Mouse (Mus musculus): ENCODE data around the gene Scaf1. TPM values are rescaled to one million over a fixed set of nuclear protein-coding genes. Genes with fewer than 3 reads are reported as not detected.

Gene Scaf1
- 126 and 127 TPM in 2 replicates for polyA plus RNA-seq (2012; rRNA removed)

GRCm38 (mm10) chr7:45015957-45016612, at the start of gene Scaf1:
Gene Scaf1, minus strand, starts transcription at chr7:45016363.
- DNase-seq (ENCODE audit: extremely low spot score in 1 of 2, low spot score in 1 of 2), result peak; percentile 100

- peak; percentile 93 to 98 for DNase-seq (ENCODE audit: extremely low spot score in 1 of 2, low spot score in 1 of 2)
Measured at GRCm38 (mm10) chr7:45062239-45062835, 46.2 kb upstream of the Scaf1 start, which contains the start of the genes Nosip and Prrg2. Gene Nosip, plus strand, starts transcription at chr7:45062429. Gene Prrg2, minus strand, starts transcription at chr7:45062677.

- no peak for DNase-seq (ENCODE audit: extremely low spot score in 1 of 2, low spot score in 1 of 2)
Measured at GRCm38 (mm10) chr7:45061532-45062075, 45.4 kb upstream of the Scaf1 start.

GRCm38 (mm10) chr7:45060632-45061122, 44.5 kb upstream of the Scaf1 start:
- no peak for DNase-seq (ENCODE audit: extremely low spot score in 1 of 2, low spot score in 1 of 2)

GRCm38 (mm10) chr7:45058607-45059571, 42.7 kb upstream of the Scaf1 start:
- DNase-seq (ENCODE audit: extremely low spot score in 1 of 2, low spot score in 1 of 2), result no peak

GRCm38 (mm10) chr7:45056972-45057348, 40.8 kb upstream of the Scaf1 start:
- no peak for DNase-seq (ENCODE audit: extremely low spot score in 1 of 2, low spot score in 1 of 2)

GRCm38 (mm10) chr7:45056329-45056971, 40.3 kb upstream of the Scaf1 start:
- DNase-seq (ENCODE audit: extremely low spot score in 1 of 2, low spot score in 1 of 2), result no peak

GRCm38 (mm10) chr7:45053931-45054510, 37.9 kb upstream of the Scaf1 start:
- peak; percentile 94 to 96 for DNase-seq (ENCODE audit: extremely low spot score in 1 of 2, low spot score in 1 of 2)

GRCm38 (mm10) chr7:45053117-45053930, 37.2 kb upstream of the Scaf1 start:
- DNase-seq (ENCODE audit: extremely low spot score in 1 of 2, low spot score in 1 of 2), result peak in 1 of 2 experiments; percentile 64

- no peak for DNase-seq (ENCODE audit: extremely low spot score in 1 of 2, low spot score in 1 of 2)
Measured at GRCm38 (mm10) chr7:45052862-45053116, 36.6 kb upstream of the Scaf1 start, which contains the start of gene Prr12. Gene Prr12, minus strand, starts transcription at chr7:45052881.

GRCm38 (mm10) chr7:45052181-45052861, 36.2 kb upstream of the Scaf1 start:
- DNase-seq (ENCODE audit: extremely low spot score in 1 of 2, low spot score in 1 of 2), result peak in 1 of 2 experiments; percentile 59

- DNase-seq (ENCODE audit: extremely low spot score in 1 of 2, low spot score in 1 of 2), result no peak
Measured at GRCm38 (mm10) chr7:45051601-45051974, 35.4 kb upstream of the Scaf1 start.

GRCm38 (mm10) chr7:45050945-45051600, 34.9 kb upstream of the Scaf1 start:
- DNase-seq (ENCODE audit: extremely low spot score in 1 of 2, low spot score in 1 of 2), result peak; percentile 78 to 79

GRCm38 (mm10) chr7:45048923-45049657, 32.9 kb upstream of the Scaf1 start:
- no peak for DNase-seq (ENCODE audit: extremely low spot score in 1 of 2, low spot score in 1 of 2)

- DNase-seq (ENCODE audit: extremely low spot score in 1 of 2, low spot score in 1 of 2), result no peak
Measured at GRCm38 (mm10) chr7:45048001-45048890, 32.1 kb upstream of the Scaf1 start.

- no peak for DNase-seq (ENCODE audit: extremely low spot score in 1 of 2, low spot score in 1 of 2)
Measured at GRCm38 (mm10) chr7:45047491-45047890, 31.3 kb upstream of the Scaf1 start.
